Mouse (Mus musculus): ENCODE measurements around the gene Ngb. TPM values are rescaled to one million over a fixed set of nuclear protein-coding genes. Genes with fewer than 3 reads are reported as not detected.
A peak's percentile ranks its signal among the peaks of the same experiment; 100 is the strongest.

The Ngb gene
- total RNA-seq, 1 experiment = 1.2 TPM

- in situ Hi-C loops (cut with MboI; ENCODE audit: low sequenced_read_pairs in 2 of 2, unreplicated experiment in 2 of 2) = no loop called here
- Histone ChIP-seq H3K27ac (ENCODE audit: insufficient read depth, low read depth, low read length, poor library complexity, severe bottlenecking) (no peak overlapping the region), H3K9ac (ENCODE audit: insufficient read depth, low read depth, low read length, poor library complexity, severe bottlenecking) (no peak overlapping the region), H3K4me3 (ENCODE audit: insufficient read depth in 1 of 2, low read depth in 1 of 2, low read length in 2 of 2, poor library complexity in 1 of 2, severe bottlenecking in 1 of 2) (no peak overlapping the region), H3K36me3 (ENCODE audit: control insufficient read depth, insufficient read depth, low read length, poor library complexity, severe bottlenecking) (no peaks in the 10 kb centered on the region), H3K4me1 (ENCODE audit: control insufficient read depth in 2 of 2, insufficient read depth in 2 of 2, low read length in 2 of 2, poor library complexity in 1 of 2) (peaks cover 2% of the 10 kb centered on the region in 2 experiments; a peak in 2 of 4 replicates), H3K9me3 (ENCODE audit: control insufficient read depth, insufficient read depth, low read depth, low read length) (no peaks in the 10 kb centered on the region)
- TF ChIP-seq HCFC1 (IDR thresholded peaks at IDR 0.05; ENCODE audit: borderline replicate concordance, insufficient read depth, low read length) (no peak), CHD2 (IDR thresholded peaks at IDR 0.05; ENCODE audit: low read depth, low read length) (no peak), ZNF384 (IDR thresholded peaks at IDR 0.05; ENCODE audit: low read depth, low read length) (no peak), ZC3H11A (IDR thresholded peaks at IDR 0.05; ENCODE audit: borderline replicate concordance, low read depth, low read length) (no peak), MAFK (IDR thresholded peaks at IDR 0.05; ENCODE audit: insufficient read depth, low read depth, low read length) (no peak)
- DNase-seq (ENCODE audit: low read depth, low spot score) = no peak
Measured at GRCm38 (mm10) chr12:87137439-87138341, 35.4 kb upstream of the Ngb start.

DNA sequence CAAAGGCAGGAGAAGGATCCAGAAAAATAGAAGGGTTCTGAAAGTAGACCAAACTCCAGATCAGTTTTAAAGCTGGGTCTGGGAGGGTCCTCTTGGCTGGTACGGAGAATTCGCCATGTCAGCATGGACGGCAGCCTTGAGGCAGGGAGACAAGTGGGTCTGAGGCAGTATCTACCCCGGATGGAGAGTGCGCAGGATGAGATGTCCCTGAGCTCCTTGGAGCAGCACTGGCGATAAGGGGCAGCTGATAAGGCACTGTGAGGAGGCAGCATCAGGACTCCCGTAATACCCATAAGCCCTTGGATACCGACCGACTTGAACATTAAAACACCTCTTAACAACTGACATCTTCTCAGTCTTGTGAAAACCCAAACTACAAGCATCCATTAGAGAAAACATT lies 30.4 kb upstream of the Ngb start:
- no peak for DNase-seq (ENCODE audit: low read depth, low spot score)
- Histone ChIP-seq H3K9ac (ENCODE audit: insufficient read depth, low read depth, low read length, poor library complexity, severe bottlenecking) (no peak overlapping the region), H3K4me3 (ENCODE audit: insufficient read depth in 1 of 2, low read depth in 1 of 2, low read length in 2 of 2, poor library complexity in 1 of 2, severe bottlenecking in 1 of 2) (no peak overlapping the region), H3K36me3 (ENCODE audit: control insufficient read depth, insufficient read depth, low read length, poor library complexity, severe bottlenecking) (no peaks in the 10 kb centered on the region; the same call in 1 of the 2 replicates), H3K27ac (ENCODE audit: insufficient read depth, low read depth, low read length, poor library complexity, severe bottlenecking) (no peak overlapping the region), H3K4me1 (ENCODE audit: control insufficient read depth in 2 of 2, insufficient read depth in 2 of 2, low read length in 2 of 2, poor library complexity in 1 of 2) (no peaks in the 10 kb centered on the region), H3K9me3 (ENCODE audit: control insufficient read depth, insufficient read depth, low read depth, low read length) (no peaks in the 10 kb centered on the region)
- in situ Hi-C loops (cut with MboI; ENCODE audit: low sequenced_read_pairs in 2 of 2, unreplicated experiment in 2 of 2) = no loop called here
- TF ChIP-seq MAFK (IDR thresholded peaks at IDR 0.05; ENCODE audit: insufficient read depth, low read depth, low read length) (no peak), CHD2 (IDR thresholded peaks at IDR 0.05; ENCODE audit: low read depth, low read length) (no peak), HCFC1 (IDR thresholded peaks at IDR 0.05; ENCODE audit: borderline replicate concordance, insufficient read depth, low read length) (no peak), ZNF384 (IDR thresholded peaks at IDR 0.05; ENCODE audit: low read depth, low read length) (no peak), ZC3H11A (IDR thresholded peaks at IDR 0.05; ENCODE audit: borderline replicate concordance, low read depth, low read length) (no peak)

DNA sequence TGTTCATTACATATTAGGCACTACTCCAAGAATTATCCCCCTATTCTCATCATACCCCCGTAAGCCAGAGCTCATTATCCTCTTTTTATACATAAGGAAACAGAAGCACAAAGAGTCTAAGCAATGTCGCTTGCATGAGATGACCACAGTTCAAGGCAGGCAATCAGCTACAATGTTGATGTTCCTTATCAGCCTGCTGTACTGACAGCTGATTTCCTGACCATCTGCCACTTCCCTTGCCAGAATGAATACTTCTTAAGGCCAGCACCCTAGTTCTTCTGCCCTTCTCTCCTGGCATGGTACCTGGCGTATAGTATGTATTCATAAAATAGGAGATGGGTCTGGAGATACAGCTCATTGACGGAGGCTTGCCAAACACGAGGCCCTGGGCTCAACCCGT lies 29.9 kb upstream of the Ngb start:
- Histone ChIP-seq H3K27ac (ENCODE audit: insufficient read depth, low read depth, low read length, poor library complexity, severe bottlenecking) (no peak overlapping the region), H3K9me3 (ENCODE audit: control insufficient read depth, insufficient read depth, low read depth, low read length) (no peaks in the 10 kb centered on the region), H3K4me1 (ENCODE audit: control insufficient read depth in 2 of 2, insufficient read depth in 2 of 2, low read length in 2 of 2, poor library complexity in 1 of 2) (no peaks in the 10 kb centered on the region), H3K9ac (ENCODE audit: insufficient read depth, low read depth, low read length, poor library complexity, severe bottlenecking) (no peak overlapping the region), H3K4me3 (ENCODE audit: insufficient read depth in 1 of 2, low read depth in 1 of 2, low read length in 2 of 2, poor library complexity in 1 of 2, severe bottlenecking in 1 of 2) (no peak overlapping the region), H3K36me3 (ENCODE audit: control insufficient read depth, insufficient read depth, low read length, poor library complexity, severe bottlenecking) (no peaks in the 10 kb centered on the region; the same call in 1 of the 2 replicates)
- TF ChIP-seq ZC3H11A (IDR thresholded peaks at IDR 0.05; ENCODE audit: borderline replicate concordance, low read depth, low read length) = no peak
- TF ChIP-seq ZNF384 (IDR thresholded peaks at IDR 0.05; ENCODE audit: low read depth, low read length) = no peak
- TF ChIP-seq CHD2 (IDR thresholded peaks at IDR 0.05; ENCODE audit: low read depth, low read length) = no peak
- no peak for TF ChIP-seq MAFK (IDR thresholded peaks at IDR 0.05; ENCODE audit: insufficient read depth, low read depth, low read length)
- TF ChIP-seq HCFC1 (IDR thresholded peaks at IDR 0.05; ENCODE audit: borderline replicate concordance, insufficient read depth, low read length) = no peak
- in situ Hi-C loops (cut with MboI; ENCODE audit: low sequenced_read_pairs in 2 of 2, unreplicated experiment in 2 of 2) = no loop called here
- DNase-seq (ENCODE audit: low read depth, low spot score) = no peak

- no peak overlapping the region for H3K9ac ChIP-seq (ENCODE audit: insufficient read depth, low read depth, low read length, poor library complexity, severe bottlenecking)
- in situ Hi-C loops (cut with MboI; ENCODE audit: low sequenced_read_pairs in 2 of 2, unreplicated experiment in 2 of 2) = no loop called here
- no peaks in the 10 kb centered on the region for H3K4me1 ChIP-seq (ENCODE audit: control insufficient read depth in 2 of 2, insufficient read depth in 2 of 2, low read length in 2 of 2, poor library complexity in 1 of 2)
- no peaks in the 10 kb centered on the region for H3K9me3 ChIP-seq (ENCODE audit: control insufficient read depth, insufficient read depth, low read depth, low read length)
- no peak for DNase-seq (ENCODE audit: low read depth, low spot score)
- no peak overlapping the region for H3K27ac ChIP-seq (ENCODE audit: insufficient read depth, low read depth, low read length, poor library complexity, severe bottlenecking)
- TF ChIP-seq MAFK (IDR thresholded peaks at IDR 0.05; ENCODE audit: insufficient read depth, low read depth, low read length) (no peak), ZC3H11A (IDR thresholded peaks at IDR 0.05; ENCODE audit: borderline replicate concordance, low read depth, low read length) (peak; percentile 12; the same call in 1 of the 2 replicates)
- no peak overlapping the region for H3K4me3 ChIP-seq (ENCODE audit: insufficient read depth in 1 of 2, low read depth in 1 of 2, low read length in 2 of 2, poor library complexity in 1 of 2, severe bottlenecking in 1 of 2)
- H3K36me3 ChIP-seq (ENCODE audit: control insufficient read depth, insufficient read depth, low read length, poor library complexity, severe bottlenecking) = no peaks in the 10 kb centered on the region; the same call in 1 of the 2 replicates
Measured at GRCm38 (mm10) chr12:87131619-87132018, 29.3 kb upstream of the Ngb start.
